Mouse (Mus musculus) limb, embryonic 11.5 days (tissue): ENCODE measurements around the gene Dad1. TPM values are rescaled to one million over a fixed set of nuclear protein-coding genes. Genes with fewer than 3 reads are reported as not detected.

ENCODE experiments used
- ATAC-seq: fragments of 200-750 bp; cut with Nextera tagmentation; 2 replicates; pipeline ENCODE4 v1.8.0; 2017; ENCODE audit warnings: low read depth; ENCODE audit not compliant: insufficient number of reproducible peaks, low FRiP score, low TSS enrichment
- DNase-seq: peaks from one replicate; pipeline ENCODE4 v3.0.0-alpha.2; 2015; ENCODE audit warnings: low spot score
- H3K27ac ChIP-seq: fragments of 300-500 bp; sonication (generic); replicated peaks from 2 replicates; pipeline ENCODE4 v1.5.1; 2014; ENCODE audit warnings: low read depth, mild to moderate bottlenecking, low read length
- H3K27me3 ChIP-seq: fragments of 300-500 bp; sonication (generic); 2 replicates; pipeline ENCODE4 v1.6.1; 2014; ENCODE audit warnings: mild to moderate bottlenecking, low read length, mixed read lengths; ENCODE audit not compliant: control insufficient read depth, insufficient read depth
- H3K36me3 ChIP-seq: fragments of 300-500 bp; sonication (generic); 2 replicates; pipeline ENCODE4 v1.6.1; 2014; ENCODE audit warnings: mild to moderate bottlenecking, low read length, moderate library complexity, mixed read lengths; ENCODE audit not compliant: control insufficient read depth, insufficient read depth
- H3K4me1 ChIP-seq: fragments of 300-500 bp; sonication (generic); 2 replicates; pipeline ENCODE4 v1.6.1; 2014; ENCODE audit warnings: low read length, mixed read lengths; ENCODE audit not compliant: control insufficient read depth, insufficient read depth
- H3K4me2 ChIP-seq: fragments of 300-500 bp; sonication (generic); 2 replicates; pipeline ENCODE4 v1.6.1; 2014; ENCODE audit warnings: low read depth, mild to moderate bottlenecking, moderate library complexity; ENCODE audit not compliant: severe bottlenecking
- H3K4me3 ChIP-seq: fragments of 300-500 bp; sonication (generic); 2 replicates; pipeline ENCODE4 v1.5.1; 2014; ENCODE audit warnings: low read depth, low read length
- H3K9ac ChIP-seq: fragments of 300-500 bp; sonication (generic); 2 replicates; pipeline ENCODE4 v1.6.1; 2014; ENCODE audit warnings: mild to moderate bottlenecking, low read length
- H3K9me3 ChIP-seq: fragments of 300-500 bp; sonication (generic); 2 replicates; pipeline ENCODE4 v1.6.1; 2016; ENCODE audit warnings: low read length; ENCODE audit not compliant: control insufficient read depth
- WGBS: fragments of 180-500 bp; shearing (Covaris S2); extraction: QIAGEN DNeasy Blood & Tissue Kit; methylation state at CpG from one replicate; pipeline ENCODE4 v1.1.7; 2014; 5-methylcytosine and 5-hydroxymethylcytosine counted together
- polyA plus RNA-seq: library from polyadenylated mRNA; unstranded; fragments of >200 nt; fragmentation: Nextera tagmentation; extraction: Ambion mirVana; gene quantifications from 2 replicates; pipeline ENCODE4 v1.2.1, GENCODE M21; 2014

The Dad1 gene
- polyA plus RNA-seq, 1 experiment from 2014 or later = 250 TPM

DNA sequence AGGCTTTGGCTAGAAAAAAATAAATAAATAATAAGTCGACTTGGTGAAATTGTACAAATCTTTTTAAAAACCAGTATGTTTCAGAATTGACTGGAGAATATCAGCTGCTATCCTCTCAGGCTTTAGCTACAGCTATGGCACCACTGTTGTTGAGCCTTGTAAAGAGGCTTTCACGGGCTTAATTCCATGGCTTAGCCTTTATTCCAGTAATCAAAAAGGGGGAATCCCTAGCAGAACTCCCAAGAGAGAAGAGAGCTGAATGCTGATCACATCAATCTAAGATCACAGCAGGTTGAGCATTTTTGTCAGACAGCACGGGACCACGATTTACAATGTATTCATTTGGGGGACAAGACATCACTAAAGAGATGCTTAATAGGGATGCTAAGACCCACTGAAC lies 49.1 kb downstream of the Dad1 start:
- Histone ChIP-seq H3K9me3 (no peaks in the 10 kb centered on the region), H3K27me3 (no peaks in the 10 kb centered on the region), H3K36me3 (no peaks in the 10 kb centered on the region), H3K4me1 (no peaks in the 10 kb centered on the region), H3K9ac (no peak overlapping the region), H3K4me3 (no peak overlapping the region), H3K4me2 (no peak overlapping the region), H3K27ac (no peak overlapping the region)
- ATAC-seq = no peak
- 77% methylated on average over 4 of the region's 4 CpGs for WGBS
- DNase-seq = no peak

DNA sequence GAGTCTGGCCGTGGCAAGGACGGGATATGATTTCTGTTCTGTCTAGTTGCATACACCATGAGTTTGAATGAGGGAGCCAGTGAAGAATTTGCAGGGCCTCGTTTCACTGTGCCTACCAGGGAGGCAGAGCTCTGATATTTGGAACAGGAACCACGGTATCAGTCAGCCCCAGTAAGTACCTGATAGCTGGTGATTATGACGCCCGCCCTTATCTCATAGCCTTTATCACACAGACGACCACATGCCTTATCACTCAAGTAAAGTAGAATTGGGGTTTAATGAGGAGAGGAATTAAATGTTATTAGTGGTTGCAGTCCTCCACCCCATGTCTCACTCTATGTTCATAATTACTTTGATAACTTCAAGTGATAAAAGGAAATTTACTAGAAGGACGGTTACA lies 49.6 kb downstream of the Dad1 start:
- no peak overlapping the region for H3K9ac ChIP-seq
- H3K36me3 ChIP-seq = no peaks in the 10 kb centered on the region
- no peak overlapping the region for H3K4me3 ChIP-seq
- no peak overlapping the region for H3K27ac ChIP-seq
- no peak overlapping the region for H3K4me2 ChIP-seq
- H3K27me3 ChIP-seq = no peaks in the 10 kb centered on the region
- no peak for DNase-seq
- H3K4me1 ChIP-seq = no peaks in the 10 kb centered on the region
- no peak for ATAC-seq
- H3K9me3 ChIP-seq = no peaks in the 10 kb centered on the region
- WGBS = 80% methylated on average over 8 of the region's 8 CpGs

DNA sequence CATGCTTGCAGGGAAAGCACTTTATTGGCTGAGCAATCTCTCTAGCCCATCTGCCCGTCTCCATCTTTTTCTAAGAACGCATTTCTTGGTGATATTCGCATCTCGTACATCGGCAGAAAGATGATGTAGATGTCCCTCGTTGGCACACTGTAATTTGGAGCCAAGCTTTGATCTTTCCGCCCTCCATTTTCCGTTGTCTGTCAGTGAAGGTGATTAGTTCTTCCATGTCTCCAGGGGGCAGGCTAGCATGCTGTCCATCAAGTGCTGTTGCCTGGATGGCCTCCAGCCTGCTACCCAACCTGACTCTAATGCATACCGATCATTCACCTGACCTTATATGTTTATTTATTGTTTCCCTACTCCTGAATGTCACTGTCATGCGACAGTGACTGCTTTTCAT lies 50.1 kb downstream of the Dad1 start:
- Histone ChIP-seq H3K36me3 (no peaks in the 10 kb centered on the region), H3K9ac (no peak overlapping the region), H3K4me3 (no peak overlapping the region), H3K27me3 (no peaks in the 10 kb centered on the region), H3K27ac (no peak overlapping the region), H3K9me3 (no peaks in the 10 kb centered on the region), H3K4me2 (no peak overlapping the region), H3K4me1 (no peaks in the 10 kb centered on the region)
- ATAC-seq = no peak
- 82% methylated on average over 10 of the region's 10 CpGs for WGBS
- DNase-seq = no peak

DNA sequence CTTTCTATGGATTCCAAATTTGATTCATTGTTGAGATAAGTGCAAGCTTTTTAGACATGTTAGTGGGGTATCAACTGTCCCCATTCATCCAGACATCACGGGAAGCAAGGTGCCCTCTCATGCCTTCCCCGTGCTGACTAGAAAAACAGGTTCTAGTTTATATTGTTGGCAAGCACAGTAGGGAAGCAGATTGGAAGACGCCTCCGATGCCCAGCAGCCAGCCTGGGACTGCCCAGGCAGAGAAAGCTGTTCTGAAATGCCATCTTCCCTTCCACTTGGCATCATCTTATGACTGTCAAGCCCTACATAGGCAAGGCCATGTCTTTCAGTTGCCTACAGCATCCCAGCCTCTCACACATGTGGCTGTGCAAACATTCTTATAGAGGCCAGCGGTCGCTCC lies 50.7 kb downstream of the Dad1 start:
- H3K27me3 ChIP-seq = no peaks in the 10 kb centered on the region
- H3K4me1 ChIP-seq = no peaks in the 10 kb centered on the region
- ATAC-seq = no peak
- H3K4me2 ChIP-seq = no peak overlapping the region
- 91% methylated on average over 6 of the region's 6 CpGs for WGBS
- H3K4me3 ChIP-seq = no peak overlapping the region
- no peaks in the 10 kb centered on the region for H3K36me3 ChIP-seq
- no peak overlapping the region for H3K27ac ChIP-seq
- DNase-seq = no peak
- no peaks in the 10 kb centered on the region for H3K9me3 ChIP-seq
- H3K9ac ChIP-seq = no peak overlapping the region

DNA sequence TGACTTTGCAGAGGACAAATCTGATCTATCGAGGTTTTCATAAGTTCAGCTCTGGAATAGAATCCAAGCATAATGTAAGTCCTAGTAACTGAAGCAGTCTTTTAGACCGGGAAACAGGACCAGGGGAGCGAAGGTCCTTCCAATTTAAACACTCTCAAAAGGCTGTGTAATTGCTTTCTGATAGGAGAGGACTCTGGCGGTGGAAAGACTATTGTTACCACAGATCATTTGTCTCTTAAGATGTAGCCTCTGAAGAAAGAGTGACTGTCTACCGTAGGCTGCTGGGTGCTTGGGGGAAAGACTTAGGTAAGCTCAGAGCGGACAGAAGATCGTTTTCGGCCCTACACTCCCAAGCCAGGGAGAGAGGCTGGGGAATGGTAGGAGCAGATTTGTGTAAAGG lies 53.5 kb downstream of the Dad1 start:
- Histone ChIP-seq H3K4me1 (no peaks in the 10 kb centered on the region), H3K4me3 (no peak overlapping the region), H3K36me3 (no peaks in the 10 kb centered on the region), H3K9me3 (no peaks in the 10 kb centered on the region), H3K4me2 (no peak overlapping the region), H3K27ac (no peak overlapping the region), H3K27me3 (no peaks in the 10 kb centered on the region), H3K9ac (no peak overlapping the region)
- ATAC-seq (no peak), DNase-seq (no peak)
- WGBS = 85% methylated on average over 8 of the region's 8 CpGs

DNA sequence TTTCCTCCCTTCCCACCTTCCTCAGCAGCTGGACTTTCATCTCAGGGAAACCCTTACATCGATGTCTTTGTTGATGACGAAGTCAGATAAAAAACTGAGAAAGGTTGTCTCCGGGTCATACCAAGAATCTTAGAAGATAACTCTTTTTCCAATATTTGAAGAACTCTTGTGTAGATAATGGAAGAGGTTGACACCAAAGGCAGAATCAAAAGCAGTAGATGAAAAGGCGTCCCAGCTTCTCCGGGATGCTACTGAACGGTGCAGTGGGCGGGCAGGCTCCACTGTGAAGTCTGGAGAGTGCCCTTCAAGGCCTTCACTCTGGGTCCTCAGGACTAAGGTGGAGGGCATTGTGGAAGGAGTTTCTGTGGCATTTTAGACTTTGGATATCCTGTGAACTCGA lies 54.2 kb downstream of the Dad1 start:
- Histone ChIP-seq H3K9ac (no peak overlapping the region), H3K4me3 (no peak overlapping the region), H3K4me1 (no peaks in the 10 kb centered on the region), H3K27ac (no peak overlapping the region), H3K27me3 (no peaks in the 10 kb centered on the region), H3K4me2 (no peak overlapping the region), H3K36me3 (no peaks in the 10 kb centered on the region), H3K9me3 (no peaks in the 10 kb centered on the region)
- WGBS = 82% methylated on average over 8 of the region's 8 CpGs
- no peak for DNase-seq
- no peak for ATAC-seq

DNA sequence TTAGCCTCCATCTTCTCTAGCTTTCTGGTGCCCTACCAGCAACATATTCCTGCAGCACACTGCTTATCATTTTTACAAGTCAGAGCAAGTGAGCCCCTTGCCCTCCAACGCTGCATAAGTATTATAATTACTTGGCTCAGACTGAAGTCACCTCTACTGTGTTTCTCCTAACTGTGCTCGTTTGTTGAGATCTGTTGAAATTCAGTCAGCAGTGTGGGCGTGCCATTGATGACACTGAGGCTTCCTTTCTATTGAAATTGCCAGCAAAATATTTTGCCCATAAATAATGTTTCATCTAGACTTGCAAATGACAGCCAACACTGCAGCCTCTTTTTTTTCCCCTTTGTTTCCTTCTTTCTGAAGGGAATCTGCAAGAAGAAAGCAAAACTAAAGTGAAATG lies 56.2 kb downstream of the Dad1 start:
- Histone ChIP-seq H3K27me3 (no peaks in the 10 kb centered on the region), H3K9me3 (no peaks in the 10 kb centered on the region), H3K4me2 (no peak overlapping the region), H3K4me1 (no peaks in the 10 kb centered on the region), H3K36me3 (no peaks in the 10 kb centered on the region), H3K9ac (no peak overlapping the region), H3K27ac (no peak overlapping the region), H3K4me3 (no peak overlapping the region)
- DNase-seq = no peak
- ATAC-seq = no peak
- WGBS = 77% methylated on average over 3 of the region's 3 CpGs

DNA sequence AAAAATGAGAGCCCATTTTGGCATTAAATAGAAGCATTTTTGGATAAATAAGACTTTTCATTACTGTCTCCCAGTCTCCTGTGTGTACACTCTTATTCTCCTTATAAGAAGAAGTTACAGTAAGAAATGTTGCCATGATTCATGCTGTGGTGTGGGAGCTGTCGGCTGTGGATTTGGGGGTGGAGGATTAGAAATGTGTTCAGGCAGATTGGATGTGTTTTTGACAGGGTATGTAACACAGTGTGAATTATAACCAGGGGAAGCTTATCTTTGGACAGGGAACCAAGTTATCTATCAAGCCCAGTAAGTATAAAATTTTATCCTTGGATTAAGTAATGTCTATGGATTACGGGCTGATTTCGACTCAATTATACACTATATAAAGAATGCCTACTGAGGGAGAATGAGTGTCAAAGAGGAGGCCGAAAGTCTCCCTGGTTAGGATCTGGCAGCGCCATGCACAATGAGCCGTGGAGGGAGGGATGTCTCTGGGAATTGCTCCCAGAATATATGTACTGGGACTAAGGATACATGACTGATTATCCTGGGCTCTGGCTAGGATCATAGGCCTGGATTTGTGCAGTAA lies 58.0 kb downstream of the Dad1 start:
- no peak for ATAC-seq
- Histone ChIP-seq H3K9me3 (no peaks in the 10 kb centered on the region), H3K9ac (no peak overlapping the region), H3K4me2 (no peak overlapping the region), H3K4me3 (no peak overlapping the region), H3K27ac (no peak overlapping the region), H3K27me3 (no peaks in the 10 kb centered on the region), H3K36me3 (no peaks in the 10 kb centered on the region), H3K4me1 (no peaks in the 10 kb centered on the region)
- DNase-seq = no peak
- 91% methylated on average over 6 of the region's 6 CpGs for WGBS

DNA sequence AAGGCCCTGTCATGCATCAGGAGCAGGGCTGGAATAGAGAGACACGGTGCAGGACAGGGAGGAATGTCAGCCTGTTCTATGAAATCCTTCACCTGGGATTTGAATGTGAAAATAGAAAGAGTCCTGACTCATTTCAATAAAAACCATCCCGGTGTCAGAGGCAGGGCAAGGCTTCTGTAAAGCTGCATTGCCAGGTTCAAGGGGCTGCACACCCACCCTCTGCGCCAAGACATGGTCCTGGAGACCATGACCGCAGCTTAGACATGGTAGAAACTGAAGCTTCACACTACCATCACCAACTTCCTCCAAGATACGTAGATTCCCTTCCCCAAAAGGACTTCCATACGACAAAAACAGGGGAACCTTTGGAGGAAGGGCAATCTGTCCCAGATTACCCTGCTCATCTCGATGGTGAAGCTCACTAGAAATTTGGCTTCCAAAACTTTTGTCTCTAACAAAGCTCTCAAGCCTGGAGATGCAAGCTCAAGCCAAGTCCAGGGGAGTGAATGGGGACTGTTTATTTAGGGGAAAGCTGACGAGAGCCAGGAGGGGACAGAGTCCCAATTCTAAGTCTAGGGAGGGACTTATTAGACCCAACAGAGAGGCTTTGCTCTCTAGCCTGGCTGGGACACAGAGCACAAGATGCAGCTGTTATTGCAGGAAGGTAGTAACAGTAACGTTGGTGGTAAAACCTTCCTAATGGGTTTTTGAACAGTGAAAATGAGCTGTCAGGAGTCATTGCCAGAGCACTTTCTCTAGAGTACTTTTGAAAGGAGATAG lies 60.4 kb downstream of the Dad1 start:
- WGBS = 74% methylated on average over 9 of the region's 9 CpGs
- no peak for DNase-seq
- Histone ChIP-seq H3K9me3 (no peaks in the 10 kb centered on the region), H3K27ac (no peak overlapping the region), H3K9ac (no peak overlapping the region), H3K4me2 (no peak overlapping the region), H3K4me3 (no peak overlapping the region), H3K36me3 (no peaks in the 10 kb centered on the region), H3K27me3 (no peaks in the 10 kb centered on the region), H3K4me1 (no peaks in the 10 kb centered on the region)
- ATAC-seq = no peak
